Mouse (Mus musculus): ENCODE data around the gene Tbx6.

DNA sequence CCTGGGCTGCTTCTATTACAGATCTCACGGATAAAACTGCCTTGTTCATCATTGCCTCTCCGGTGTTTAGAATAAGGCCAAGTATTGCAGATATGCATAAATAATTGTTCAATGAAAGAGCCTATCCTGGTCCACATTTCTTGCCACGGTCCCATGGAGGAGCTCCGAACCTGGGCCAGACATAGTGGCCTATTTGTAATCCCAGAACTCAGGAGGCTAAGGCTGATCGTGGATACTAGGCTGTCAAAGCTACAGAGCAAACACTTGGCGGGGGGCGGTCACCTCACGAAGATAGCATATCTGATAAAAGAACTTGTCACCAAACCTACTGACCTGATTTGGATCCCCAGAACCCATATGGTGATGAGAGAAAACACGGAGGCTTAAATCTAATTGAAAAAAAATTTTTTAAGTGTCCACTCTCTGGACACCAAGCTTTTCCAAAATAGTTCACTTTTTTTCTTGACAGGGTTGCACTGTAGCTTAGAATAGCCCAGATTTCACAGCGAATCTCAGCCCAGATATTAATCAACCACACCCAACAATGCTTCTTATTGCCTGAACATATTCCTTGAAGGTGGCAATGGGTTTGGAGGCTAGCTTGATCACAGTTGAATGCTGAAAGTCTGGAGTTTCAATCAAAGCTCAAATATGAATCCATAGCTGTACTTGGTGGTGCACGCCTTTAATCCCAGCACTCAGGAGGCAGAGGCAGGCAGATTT, 11.6 kb downstream of the Tbx6 start:
- TF ChIP-seq CTCF (conservative IDR thresholded peaks at IDR 0.05; ENCODE audit: low read length) (no peak), POU5F1 (IDR thresholded peaks at IDR 0.05; ENCODE audit: borderline replicate concordance, low read length) (no peak), NANOG (IDR thresholded peaks at IDR 0.05; ENCODE audit: borderline replicate concordance, low read length) (no peak)

Data from E14TG2a.4 (cell line).